Mouse (Mus musculus): ENCODE measurements around the gene Syngr1. TPM values are rescaled to one million over a fixed set of nuclear protein-coding genes. Genes with fewer than 3 reads are reported as not detected.
A peak's percentile ranks its signal among the peaks of the same experiment; 100 is the strongest.

Syngr1 gene
- total RNA-seq (2021), result 10 to 100 TPM; 46.1 to 46.4 TPM
- long read RNA-seq, experiment 1, full-length matches to known transcripts, result 52 of 55 reads
- long read RNA-seq, experiment 1, partial matches to known transcripts, result 1 of 55 reads
- long read RNA-seq, experiment 1, other reads (novel, unspliced or antisense), result 2 of 55 reads
- long read RNA-seq, experiment 2, full-length matches to known transcripts, result 71 of 79 reads
- long read RNA-seq, experiment 2, partial matches to known transcripts, result 1 of 79 reads
- long read RNA-seq, experiment 2, other reads (novel, unspliced or antisense), result 7 of 79 reads

DNA sequence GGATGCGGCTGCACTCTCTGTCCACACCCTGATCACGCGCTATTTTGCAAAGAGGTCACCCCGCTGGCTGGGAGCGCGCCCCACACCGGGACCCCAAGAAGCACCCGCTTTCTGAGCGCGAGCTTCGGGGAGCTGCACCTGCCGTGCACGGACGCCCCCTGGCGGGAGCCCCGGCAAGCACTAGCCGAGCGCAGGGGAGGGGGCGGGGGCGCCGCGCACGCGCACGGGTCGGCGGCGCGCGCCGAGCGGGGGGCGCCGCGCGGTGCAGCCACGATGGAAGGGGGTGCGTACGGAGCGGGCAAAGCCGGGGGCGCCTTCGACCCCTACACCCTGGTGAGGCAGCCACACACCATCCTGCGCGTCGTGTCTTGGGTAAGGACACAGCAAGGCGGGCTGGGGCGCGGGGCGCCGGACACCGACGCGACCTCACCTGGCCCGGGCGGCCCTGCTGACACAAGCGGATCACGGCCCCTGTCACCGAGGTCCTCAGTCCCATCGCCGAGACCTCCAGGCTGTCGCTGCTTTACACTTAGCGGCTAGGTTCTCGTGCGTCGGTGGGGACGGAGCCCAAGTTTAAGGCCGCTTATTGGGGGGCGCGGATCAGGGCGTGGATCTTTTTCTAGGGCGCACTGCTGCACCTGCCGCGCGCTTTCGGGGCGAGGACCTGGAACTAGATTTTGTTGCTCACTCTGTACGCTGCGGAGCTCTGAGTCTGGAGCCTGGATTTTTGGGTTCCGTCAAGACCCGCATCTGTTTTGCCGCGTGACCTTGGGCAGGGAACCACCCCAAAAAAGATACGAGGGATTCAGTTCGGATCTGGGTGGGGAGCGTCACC lies at the start of gene Syngr1, which contains the start of gene Rpl3:
Syngr1 (plus strand) TSS at position 214 of the 835 bp plus-strand sequence.
Rpl3 (minus strand) TSS at position 748 of the 835 bp plus-strand sequence.
- intact Hi-C loops (cut with DNase I), result loop anchor here (2.0 to 5.0 kb wide), 2 partner anchors 41 to 136 kb away; partner anchors contain the start of gene Tab1
- H3K4me3 ChIP-seq, result peak within 1 kb of the TSS; percentile 87
- DNase-seq, result peak; percentile 91
- peak; percentile 86 for TF ChIP-seq CTCF (IDR thresholded peaks at IDR 0.05)
- H3K27ac ChIP-seq, result peak within 1 kb of the TSS; percentile 93

- no peak for TF ChIP-seq CTCF (IDR thresholded peaks at IDR 0.05)
- H3K27ac ChIP-seq, result peak overlapping the region; percentile 9
- DNase-seq, result no peak
- no peak overlapping the region for H3K4me3 ChIP-seq
- intact Hi-C loops (cut with DNase I), result no loop called here
Measured at GRCm38 (mm10) chr15:80042152-80042551, 49.0 kb upstream of the Syngr1 start.

GRCm38 (mm10) chr15:80044249-80044648 lies 46.9 kb upstream of the Syngr1 start:
- intact Hi-C loops (cut with DNase I), result no loop called here
- no peak for TF ChIP-seq CTCF (IDR thresholded peaks at IDR 0.05)
- H3K4me3 ChIP-seq, result no peak overlapping the region
- no peak for DNase-seq
- no peak overlapping the region for H3K27ac ChIP-seq

GRCm38 (mm10) chr15:80045749-80046148 lies 45.4 kb upstream of the Syngr1 start:
- Histone ChIP-seq H3K27ac (no peak overlapping the region), H3K4me3 (no peak overlapping the region)
- no peak for DNase-seq
- intact Hi-C loops (cut with DNase I), result no loop called here
- peak; percentile 11; the same call in 1 of the 2 replicates for TF ChIP-seq CTCF (IDR thresholded peaks at IDR 0.05)

- no peak for DNase-seq
- Histone ChIP-seq H3K27ac (no peak overlapping the region), H3K4me3 (no peak overlapping the region)
- TF ChIP-seq CTCF (IDR thresholded peaks at IDR 0.05), result no peak
- intact Hi-C loops (cut with DNase I), result no loop called here
Measured at GRCm38 (mm10) chr15:80047242-80047641, 43.9 kb upstream of the Syngr1 start.

GRCm38 (mm10) chr15:80047973-80048372 lies 43.2 kb upstream of the Syngr1 start:
- H3K27ac ChIP-seq, result no peak overlapping the region
- TF ChIP-seq CTCF (IDR thresholded peaks at IDR 0.05), result no peak
- intact Hi-C loops (cut with DNase I), result no loop called here
- H3K4me3 ChIP-seq, result no peak overlapping the region
- DNase-seq, result no peak

- peak; percentile 68 for DNase-seq
- no peak overlapping the region for H3K4me3 ChIP-seq
- TF ChIP-seq CTCF (IDR thresholded peaks at IDR 0.05), result no peak
- H3K27ac ChIP-seq, result peak overlapping the region; percentile 88
- intact Hi-C loops (cut with DNase I), result loop anchor here (1.0 to 5.0 kb wide), 2 partner anchors 38 to 99 kb away; partner anchors contain the start of gene Pdgfb
Measured at GRCm38 (mm10) chr15:80050093-80050492, 41.0 kb upstream of the Syngr1 start.

GRCm38 (mm10) chr15:80051092-80051761 lies 39.9 kb upstream of the Syngr1 start:
- Histone ChIP-seq H3K27ac (peak overlapping the region; percentile 88), H3K4me3 (peak overlapping the region; percentile 8)
- no peak for DNase-seq
- no peak for TF ChIP-seq CTCF (IDR thresholded peaks at IDR 0.05)
- intact Hi-C loops (cut with DNase I), result loop anchor here (5.0 kb wide), 1 partner anchor 39 kb away; the partner anchor contains the start of gene Pdgfb

GRCm38 (mm10) chr15:80051782-80052181 lies 39.4 kb upstream of the Syngr1 start:
- peak overlapping the region; percentile 8 for H3K4me3 ChIP-seq
- TF ChIP-seq CTCF (IDR thresholded peaks at IDR 0.05), result no peak
- intact Hi-C loops (cut with DNase I), result loop anchor here (5.0 kb wide), 1 partner anchor 39 kb away; the partner anchor contains the start of gene Pdgfb
- DNase-seq, result no peak
- H3K27ac ChIP-seq, result peak overlapping the region; percentile 88

- intact Hi-C loops (cut with DNase I), result loop anchor here (5.0 kb wide), 1 partner anchor 41 kb away; the partner anchor contains the start of gene Pdgfb
- peak; percentile 50 for DNase-seq
- H3K4me3 ChIP-seq, result no peak overlapping the region
- peak overlapping the region; percentile 88 for H3K27ac ChIP-seq
- peak; percentile 17 for TF ChIP-seq CTCF (IDR thresholded peaks at IDR 0.05)
Measured at GRCm38 (mm10) chr15:80053381-80054033, 37.6 kb upstream of the Syngr1 start.

DNA sequence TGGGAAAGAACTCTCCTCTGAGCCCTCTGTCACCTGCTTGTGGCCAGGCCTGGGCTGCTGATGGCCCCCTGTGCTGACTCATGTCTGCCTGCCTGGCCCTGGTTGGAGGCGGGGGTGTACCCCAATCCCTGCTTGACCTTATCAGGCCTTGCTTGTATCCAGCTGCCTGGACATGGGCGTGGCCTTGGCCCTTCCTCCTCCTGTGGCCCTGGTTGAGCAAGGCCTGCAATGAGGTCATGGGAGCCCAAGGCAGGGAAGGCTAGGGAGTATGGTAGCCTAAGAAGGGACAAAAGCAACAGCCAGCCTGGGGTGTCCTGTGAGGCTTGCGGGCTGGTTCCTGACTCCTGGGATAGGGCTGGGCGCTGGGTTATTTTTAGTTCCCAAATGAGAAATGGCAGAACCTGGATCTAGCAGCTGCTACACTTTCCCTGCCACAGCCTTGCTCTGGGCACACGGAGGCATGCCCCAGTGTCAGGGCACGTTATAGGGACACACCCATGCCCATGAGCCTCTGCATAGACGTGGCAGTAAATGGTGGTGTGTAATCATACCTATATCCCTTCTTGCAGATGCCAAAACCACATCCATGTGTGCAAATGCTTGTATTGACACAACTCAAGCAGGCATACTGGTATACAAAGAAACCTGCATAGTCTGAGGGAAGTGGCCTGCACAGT lies 37.0 kb upstream of the Syngr1 start:
- intact Hi-C loops (cut with DNase I), result loop anchor here (5.0 kb wide), 1 partner anchor 42 kb away; the partner anchor contains the start of gene Pdgfb
- Histone ChIP-seq H3K4me3 (no peak overlapping the region), H3K27ac (peak overlapping the region; percentile 88)
- peak; percentile 90 for DNase-seq
- no peak for TF ChIP-seq CTCF (IDR thresholded peaks at IDR 0.05)

Measured in gastrocnemius, adult 2 months (tissue).